Mouse (Mus musculus): ENCODE measurements around the gene Slco4c1.

- no peak for TF ChIP-seq CTCF (IDR thresholded peaks at IDR 0.05; ENCODE audit: borderline replicate concordance, insufficient read depth, low read depth, low read length)
- no peak for TF ChIP-seq POLR2A (IDR thresholded peaks at IDR 0.05; ENCODE audit: borderline replicate concordance, insufficient read depth, low read length)
These were observed 7.9 kb downstream of the Slco4c1 start for GRCm38 (mm10) chr1:96864120-96864519.

Data from cerebellum, adult 2 months (tissue).